Mouse (Mus musculus) forebrain, embryonic 14.5 days (tissue): Measurements from ENCODE around the gene Ccne1. TPM values are rescaled to one million over a fixed set of nuclear protein-coding genes. Genes with fewer than 3 reads are reported as not detected.

ENCODE experiments used
- ATAC-seq: fragments of 200-750 bp; cut with Nextera tagmentation; 2 replicates; pipeline ENCODE4 v1.8.0; 2017; ENCODE audit warnings: mild to moderate bottlenecking, moderate library complexity
- DNase-seq: peaks from one replicate; pipeline ENCODE4 v3.0.0-alpha.2; 2015; ENCODE audit warnings: low spot score
- H3K27ac ChIP-seq: fragments of 300-500 bp; sonication (generic); 2 replicates; pipeline ENCODE4 v1.5.1; 2014; ENCODE audit warnings: low read depth, mild to moderate bottlenecking, control low read depth, low read length, moderate library complexity
- H3K27me3 ChIP-seq: fragments of 300-500 bp; sonication (generic); replicated peaks from 2 replicates; pipeline ENCODE4 v1.6.1; 2014; ENCODE audit warnings: low read length, control low read depth, mixed read lengths; ENCODE audit not compliant: control insufficient read depth, insufficient read depth
- H3K36me3 ChIP-seq: fragments of 300-500 bp; sonication (generic); 2 replicates; pipeline ENCODE4 v1.6.1; 2014; ENCODE audit warnings: low read length, control low read depth; ENCODE audit not compliant: control insufficient read depth, insufficient read depth
- H3K4me1 ChIP-seq: fragments of 300-500 bp; sonication (generic); 2 replicates; pipeline ENCODE4 v1.6.1; 2014; ENCODE audit warnings: antibody characterized with exemption, low read length, control low read depth; ENCODE audit not compliant: control insufficient read depth, insufficient read depth
- H3K4me2 ChIP-seq: fragments of 300-500 bp; sonication (generic); 2 replicates; pipeline ENCODE4 v1.6.1; 2014; ENCODE audit warnings: mild to moderate bottlenecking, control low read depth, low read length
- H3K4me3 ChIP-seq: fragments of 300-500 bp; sonication (generic); 2 replicates; pipeline ENCODE4 v1.5.1; 2014; ENCODE audit warnings: low read depth, low read length, control low read depth
- H3K9ac ChIP-seq: fragments of 300-500 bp; sonication (generic); 2 replicates; pipeline ENCODE4 v1.6.1; 2014; ENCODE audit warnings: mild to moderate bottlenecking, low read length, control low read depth, moderate library complexity
- H3K9me3 ChIP-seq: fragments of 300-500 bp; sonication (generic); replicated peaks from 2 replicates; pipeline ENCODE4 v1.6.1; 2016; ENCODE audit warnings: low read length, control low read depth, mixed read lengths; ENCODE audit not compliant: control insufficient read depth
- WGBS: fragments of 180-500 bp; shearing (Covaris S2); extraction: QIAGEN DNeasy Blood & Tissue Kit; methylation state at CpG from one replicate; pipeline ENCODE4 v1.1.7; 2014; 5-methylcytosine and 5-hydroxymethylcytosine counted together
- polyA plus RNA-seq: library from polyadenylated mRNA; unstranded; fragments of >200 nt; fragmentation: Nextera tagmentation; extraction: Ambion mirVana; gene quantifications from 2 replicates; pipeline ENCODE4 v1.2.1, GENCODE M21; 2014

The Ccne1 gene
- polyA plus RNA-seq, 1 experiment from 2014 or later = 18.5 TPM

- no peak overlapping the region for H3K27ac ChIP-seq
- 0 out of 2 replicates have a peak, but pooled peaks cover 3% of the 10 kb centered on the region for H3K4me1 ChIP-seq
- peak overlapping the region; percentile 61 for H3K9ac ChIP-seq
- ATAC-seq = no peak
- 0 out of 2 replicates have a peak, but pooled peaks cover 2% of the 10 kb centered on the region for H3K27me3 ChIP-seq
- H3K4me3 ChIP-seq = peak overlapping the region; percentile 68
- no peaks in the 10 kb centered on the region for H3K9me3 ChIP-seq
- H3K36me3 ChIP-seq = no peaks in the 10 kb centered on the region
- H3K4me2 ChIP-seq = peak overlapping the region; percentile 94
- WGBS = 38% methylated on average over 10 of the region's 10 CpGs
- DNase-seq = no peak
Measured at GRCm38 (mm10) chr7:38108260-38108632, 912 bp upstream of the Ccne1 start.

GRCm38 (mm10) chr7:38106711-38107311, 523 bp downstream of the Ccne1 start:
- H3K4me1 ChIP-seq = 0 out of 2 replicates have a peak, but pooled peaks cover 3% of the 10 kb centered on the region
- peak overlapping the region; percentile 21; the same call in 1 of the 2 replicates for H3K27ac ChIP-seq
- 0 out of 2 replicates have a peak, but pooled peaks cover 2% of the 10 kb centered on the region for H3K27me3 ChIP-seq
- H3K36me3 ChIP-seq = 0 out of 2 replicates have a peak, but pooled peaks cover 2% of the 10 kb centered on the region
- 0% methylated on average over 37 of the region's 47 CpGs for WGBS
- ATAC-seq = peak; percentile 11
- peak overlapping the region; percentile 73 for H3K9ac ChIP-seq
- DNase-seq = peak; percentile 17
- H3K4me2 ChIP-seq = peak overlapping the region; percentile 94
- peak overlapping the region; percentile 68 for H3K4me3 ChIP-seq
- H3K9me3 ChIP-seq = no peaks in the 10 kb centered on the region

- Histone ChIP-seq H3K27ac (no peak overlapping the region), H3K4me1 (0 out of 2 replicates have a peak, but pooled peaks cover 3% of the 10 kb centered on the region), H3K36me3 (0 out of 2 replicates have a peak, but pooled peaks cover 10% of the 10 kb centered on the region), H3K9ac (no peak overlapping the region), H3K27me3 (0 out of 2 replicates have a peak, but pooled peaks cover 2% of the 10 kb centered on the region), H3K4me2 (peak overlapping the region; percentile 94; the same call in 1 of the 2 replicates), H3K9me3 (no peaks in the 10 kb centered on the region), H3K4me3 (no peak overlapping the region)
- ATAC-seq = no peak
- 93% methylated on average over 3 of the region's 3 CpGs for WGBS
- DNase-seq = no peak
Measured at GRCm38 (mm10) chr7:38105379-38105778, 2.0 kb downstream of the Ccne1 start.

- Histone ChIP-seq H3K9ac (no peak overlapping the region), H3K27ac (no peak overlapping the region), H3K36me3 (peaks cover 19% of the 10 kb centered on the region), H3K27me3 (0 out of 2 replicates have a peak, but pooled peaks cover 2% of the 10 kb centered on the region), H3K4me3 (no peak overlapping the region), H3K4me1 (0 out of 2 replicates have a peak, but pooled peaks cover 3% of the 10 kb centered on the region), H3K4me2 (no peak overlapping the region), H3K9me3 (no peaks in the 10 kb centered on the region)
- WGBS = 44% methylated on average over 5 of the region's 5 CpGs
- DNase-seq (peak; percentile 15), ATAC-seq (no peak)
Measured at GRCm38 (mm10) chr7:38104097-38104496, 3.2 kb downstream of the Ccne1 start.

GRCm38 (mm10) chr7:38094353-38094752, 13.0 kb downstream of the Ccne1 start:
- 83% methylated on average over 6 of the region's 6 CpGs for WGBS
- no peak for ATAC-seq
- no peaks in the 10 kb centered on the region for H3K4me1 ChIP-seq
- no peaks in the 10 kb centered on the region for H3K27me3 ChIP-seq
- DNase-seq = no peak
- H3K4me2 ChIP-seq = no peak overlapping the region
- no peak overlapping the region for H3K27ac ChIP-seq
- no peak overlapping the region for H3K9ac ChIP-seq
- H3K4me3 ChIP-seq = no peak overlapping the region
- H3K9me3 ChIP-seq = no peaks in the 10 kb centered on the region
- H3K36me3 ChIP-seq = peaks cover 25% of the 10 kb centered on the region

GRCm38 (mm10) chr7:38093101-38093500, 14.2 kb downstream of the Ccne1 start:
- H3K9ac ChIP-seq = no peak overlapping the region
- no peak overlapping the region for H3K4me3 ChIP-seq
- 55% methylated on average over 2 of the region's 2 CpGs for WGBS

GRCm38 (mm10) chr7:38089930-38090675, 17.2 kb downstream of the Ccne1 start:
- no peak overlapping the region for H3K4me3 ChIP-seq
- H3K27ac ChIP-seq = no peak overlapping the region
- H3K9ac ChIP-seq = no peak overlapping the region
- ATAC-seq (no peak), DNase-seq (no peak)
- H3K4me1 ChIP-seq = peaks cover 4% of the 10 kb centered on the region; the same call in 1 of the 2 replicates
- 86% methylated on average over 7 of the region's 7 CpGs for WGBS
- no peak overlapping the region for H3K4me2 ChIP-seq
- H3K9me3 ChIP-seq = no peaks in the 10 kb centered on the region
- no peaks in the 10 kb centered on the region for H3K36me3 ChIP-seq
- H3K27me3 ChIP-seq = 0 out of 2 replicates have a peak, but pooled peaks cover 6% of the 10 kb centered on the region

More at GRCm38 (mm10) chr7:38093101-38093500, 14.2 kb downstream of the Ccne1 start:
- ATAC-seq (no peak), DNase-seq (no peak)
- peaks cover 13% of the 10 kb centered on the region for H3K36me3 ChIP-seq
- H3K4me2 ChIP-seq = no peak overlapping the region
- H3K27ac ChIP-seq = no peak overlapping the region
- no peaks in the 10 kb centered on the region for H3K4me1 ChIP-seq
- no peaks in the 10 kb centered on the region for H3K9me3 ChIP-seq
- no peaks in the 10 kb centered on the region for H3K27me3 ChIP-seq

- no peaks in the 10 kb centered on the region for H3K9me3 ChIP-seq
- peaks cover 4% of the 10 kb centered on the region; the same call in 1 of the 2 replicates for H3K4me1 ChIP-seq
- no peak overlapping the region for H3K4me3 ChIP-seq
- no peak overlapping the region for H3K4me2 ChIP-seq
- ATAC-seq (no peak), DNase-seq (no peak)
- H3K27me3 ChIP-seq = 0 out of 2 replicates have a peak, but pooled peaks cover 6% of the 10 kb centered on the region
- no peak overlapping the region for H3K27ac ChIP-seq
- no peaks in the 10 kb centered on the region for H3K36me3 ChIP-seq
- no peak overlapping the region for H3K9ac ChIP-seq
- WGBS = 63% methylated on average over 2 of the region's 2 CpGs
Measured at GRCm38 (mm10) chr7:38088456-38088855, 18.9 kb downstream of the Ccne1 start.
